Mouse (Mus musculus) small intestine, adult 2 months (tissue): Measurements from ENCODE around the gene Snx33.

Experiments used
- CTCF ChIP-seq: fragments of 200-500 bp; IDR thresholded peaks from 2 replicates; pipeline ENCODE4 v1.5.1; 2012; ENCODE audit warnings: low read depth, mild to moderate bottlenecking, control low read depth, inconsistent platforms, low read length, moderate library complexity, mixed read lengths; ENCODE audit not compliant: insufficient replicate concordance, insufficient read length; ENCODE audit errors: extremely low read depth
- POLR2A ChIP-seq: fragments of 200-500 bp; IDR thresholded peaks from 2 replicates; pipeline ENCODE4 v1.6.1; 2012; ENCODE audit warnings: low read depth, mild to moderate bottlenecking, control low read depth, inconsistent platforms, low read length, moderate library complexity

DNA sequence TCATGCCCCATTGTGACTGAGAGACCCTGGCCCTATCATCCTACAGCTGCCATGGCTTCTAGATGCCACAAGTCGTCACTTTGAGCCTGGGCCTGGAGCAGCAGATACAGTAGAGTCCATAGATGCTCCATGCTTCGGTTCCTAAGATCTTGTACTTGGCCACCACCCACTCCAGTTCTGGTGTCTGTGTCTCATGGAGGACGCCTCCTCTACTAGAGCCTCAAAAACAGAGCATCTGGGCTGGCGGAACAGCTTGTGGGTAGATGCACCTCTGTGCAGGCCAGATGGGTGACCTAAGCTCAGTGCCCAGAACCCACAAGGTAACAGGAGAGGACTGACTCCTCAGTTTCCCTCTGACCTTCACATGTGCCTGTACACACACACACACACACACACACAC is 43.8 kb downstream of the Snx33 start:
- TF ChIP-seq POLR2A (no peak), CTCF (no peak)
